Mouse (Mus musculus): ENCODE data around the gene Pced1a.
A peak's percentile ranks its signal among the peaks of the same experiment; 100 is the strongest.

- TF ChIP-seq CTCF (IDR thresholded peaks at IDR 0.05; ENCODE audit: low read depth, low read length), result peak; percentile 54; the same call in 1 of the 2 replicates
- TF ChIP-seq POLR2A (IDR thresholded peaks at IDR 0.05; ENCODE audit: borderline replicate concordance, low read depth, low read length), result no peak
These were observed 8.7 kb upstream of the Pced1a start for GRCm38 (mm10) chr2:130433152-130433551.

All from bone marrow macrophage, adult 2 months (primary cell).